Mouse (Mus musculus): ENCODE results near the gene Palld. TPM values are rescaled to one million over a fixed set of nuclear protein-coding genes. Genes with fewer than 3 reads are reported as not detected.

The Palld gene
- total and polyA plus RNA-seq, 3 experiments: 0.33 TPM; not detected in 2

GRCm38 (mm10) chr8:61558051-61558846 lies 344.2 kb downstream of the Palld start:
- no peaks in the 10 kb centered on the region for H3K36me3 ChIP-seq (replicated peaks)
- ATAC-seq (ENCODE audit: extremely low read depth, insufficient number of reproducible peaks, low FRiP score, poor library complexity, severe bottlenecking): no peak

GRCm38 (mm10) chr8:61557036-61557435 lies 345.5 kb downstream of the Palld start:
- H3K9me3 ChIP-seq (replicated peaks): no peaks in the 10 kb centered on the region
- no peak for ATAC-seq (ENCODE audit: extremely low read depth, insufficient number of reproducible peaks, low FRiP score, poor library complexity, severe bottlenecking)
- no peak for DNase-seq (ENCODE audit: low spot score)

More at GRCm38 (mm10) chr8:61558051-61558846, 344.2 kb downstream of the Palld start:
- DNase-seq (ENCODE audit: low spot score): no peak
- Histone ChIP-seq H3K4me3 (ENCODE audit: low read depth, low read length) (no peak overlapping the region), H3K4me1 (ENCODE audit: insufficient read depth, low read depth, low read length) (no peaks in the 10 kb centered on the region), H3K9me3 (replicated peaks) (no peaks in the 10 kb centered on the region), H3K27me3 (ENCODE audit: insufficient read depth, low read length) (peaks cover 7% of the 10 kb centered on the region; the same call in 1 of the 2 replicates)
- TF ChIP-seq POLR2AphosphoS5 (IDR thresholded peaks at IDR 0.05; ENCODE audit: insufficient replicate concordance, low read depth, low read length) (no peak), GATA1 (IDR thresholded peaks at IDR 0.05; ENCODE audit: borderline replicate concordance, low read length) (no peak), GATA2 (IDR thresholded peaks at IDR 0.05; ENCODE audit: borderline replicate concordance, low read depth, low read length) (no peak), CTCF (IDR thresholded peaks at IDR 0.05; ENCODE audit: low read depth, low read length) (no peak), TAL1 (conservative IDR thresholded peaks at IDR 0.05; ENCODE audit: low read depth, low read length) (no peak)

GRCm38 (mm10) chr8:61556219-61556618 lies 346.3 kb downstream of the Palld start:
- Histone ChIP-seq H3K36me3 (replicated peaks) (no peaks in the 10 kb centered on the region), H3K9me3 (replicated peaks) (no peaks in the 10 kb centered on the region), H3K4me3 (ENCODE audit: low read depth, low read length) (no peak overlapping the region), H3K27me3 (ENCODE audit: insufficient read depth, low read length) (peaks cover 11% of the 10 kb centered on the region; the same call in 1 of the 2 replicates), H3K4me1 (ENCODE audit: insufficient read depth, low read depth, low read length) (no peaks in the 10 kb centered on the region)
- no peak for DNase-seq (ENCODE audit: low spot score)
- TF ChIP-seq GATA2 (IDR thresholded peaks at IDR 0.05; ENCODE audit: borderline replicate concordance, low read depth, low read length): no peak
- no peak for TF ChIP-seq CTCF (IDR thresholded peaks at IDR 0.05; ENCODE audit: low read depth, low read length)
- no peak for TF ChIP-seq GATA1 (IDR thresholded peaks at IDR 0.05; ENCODE audit: borderline replicate concordance, low read length)
- no peak for TF ChIP-seq POLR2AphosphoS5 (IDR thresholded peaks at IDR 0.05; ENCODE audit: insufficient replicate concordance, low read depth, low read length)
- no peak for TF ChIP-seq TAL1 (conservative IDR thresholded peaks at IDR 0.05; ENCODE audit: low read depth, low read length)
- no peak for ATAC-seq (ENCODE audit: extremely low read depth, insufficient number of reproducible peaks, low FRiP score, poor library complexity, severe bottlenecking)

More at GRCm38 (mm10) chr8:61557036-61557435, 345.5 kb downstream of the Palld start:
- Histone ChIP-seq H3K36me3 (replicated peaks) (no peaks in the 10 kb centered on the region), H3K4me1 (ENCODE audit: insufficient read depth, low read depth, low read length) (no peaks in the 10 kb centered on the region), H3K4me3 (ENCODE audit: low read depth, low read length) (no peak overlapping the region), H3K27me3 (ENCODE audit: insufficient read depth, low read length) (peaks cover 11% of the 10 kb centered on the region; the same call in 1 of the 2 replicates)
- no peak for TF ChIP-seq GATA2 (IDR thresholded peaks at IDR 0.05; ENCODE audit: borderline replicate concordance, low read depth, low read length)

DNA sequence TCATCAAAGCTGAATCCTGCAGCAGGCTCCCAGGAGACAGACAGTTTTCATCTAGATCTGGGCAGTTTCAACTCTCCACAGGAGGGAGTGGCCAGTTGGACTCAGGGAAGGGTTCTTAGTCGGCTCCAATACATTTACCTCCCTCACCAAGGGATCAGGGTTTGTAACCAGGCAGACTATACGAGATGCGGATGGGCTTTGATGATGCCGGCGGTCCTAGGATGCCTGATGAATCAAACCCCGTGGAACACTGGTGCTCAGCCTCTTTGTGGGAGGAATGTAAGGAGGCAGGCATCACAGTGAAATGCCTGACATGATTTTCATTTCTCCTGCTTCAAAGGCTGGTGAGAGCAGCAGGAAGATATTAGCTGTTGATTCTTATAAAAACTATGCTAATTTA lies 347.1 kb downstream of the Palld start:
- no peaks in the 10 kb centered on the region for H3K9me3 ChIP-seq (replicated peaks)
- H3K27me3 ChIP-seq (ENCODE audit: insufficient read depth, low read length): peaks cover 8% of the 10 kb centered on the region; the same call in 1 of the 2 replicates
- DNase-seq (ENCODE audit: low spot score): no peak
- H3K4me1 ChIP-seq (ENCODE audit: insufficient read depth, low read depth, low read length): no peaks in the 10 kb centered on the region
- no peak for ATAC-seq (ENCODE audit: extremely low read depth, insufficient number of reproducible peaks, low FRiP score, poor library complexity, severe bottlenecking)
- TF ChIP-seq GATA2 (IDR thresholded peaks at IDR 0.05; ENCODE audit: borderline replicate concordance, low read depth, low read length): no peak
- H3K36me3 ChIP-seq (replicated peaks): no peaks in the 10 kb centered on the region
- no peak overlapping the region for H3K4me3 ChIP-seq (ENCODE audit: low read depth, low read length)

DNA sequence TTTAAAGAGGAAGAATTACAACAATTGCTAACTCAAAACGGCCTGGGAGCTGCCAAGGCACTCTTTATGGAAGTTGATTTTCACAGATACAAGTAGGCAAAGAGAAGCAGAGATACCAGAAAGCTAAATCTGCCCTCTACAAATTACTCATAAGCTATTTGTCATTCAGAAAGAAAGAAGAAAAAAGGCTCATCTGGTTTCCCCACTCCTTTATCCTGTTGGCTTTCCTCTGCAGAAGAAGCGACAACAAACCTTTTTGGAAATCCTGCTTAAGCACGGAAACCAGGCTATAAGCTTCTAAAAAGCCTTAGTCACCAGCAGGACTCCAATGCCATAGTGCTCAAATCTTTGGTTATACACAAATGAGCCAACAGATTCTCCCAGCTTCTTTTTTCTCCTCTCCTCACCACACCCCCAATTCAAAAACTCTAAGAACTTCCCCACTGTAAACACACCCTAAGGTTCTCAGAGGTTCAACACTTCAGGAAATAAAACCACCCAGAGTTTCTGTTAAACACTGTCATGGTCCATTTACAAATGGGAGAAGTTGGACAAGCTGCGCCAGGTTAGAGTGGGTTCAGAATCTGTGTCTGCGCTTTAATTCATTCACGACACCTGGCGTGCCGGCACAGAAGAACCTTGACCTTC lies 349.6 kb downstream of the Palld start:
- no peak overlapping the region for H3K4me3 ChIP-seq (ENCODE audit: low read depth, low read length)
- H3K27me3 ChIP-seq (ENCODE audit: insufficient read depth, low read length): peaks cover 5% of the 10 kb centered on the region; the same call in 1 of the 2 replicates
- DNase-seq (ENCODE audit: low spot score) (no peak), ATAC-seq (ENCODE audit: extremely low read depth, insufficient number of reproducible peaks, low FRiP score, poor library complexity, severe bottlenecking) (no peak)
- H3K4me1 ChIP-seq (ENCODE audit: insufficient read depth, low read depth, low read length): no peaks in the 10 kb centered on the region
- H3K9me3 ChIP-seq (replicated peaks): peaks cover 15% of the 10 kb centered on the region
- H3K36me3 ChIP-seq (replicated peaks): no peaks in the 10 kb centered on the region
- TF ChIP-seq POLR2AphosphoS5 (IDR thresholded peaks at IDR 0.05; ENCODE audit: insufficient replicate concordance, low read depth, low read length): no peak
- no peak for TF ChIP-seq GATA2 (IDR thresholded peaks at IDR 0.05; ENCODE audit: borderline replicate concordance, low read depth, low read length)
- TF ChIP-seq TAL1 (conservative IDR thresholded peaks at IDR 0.05; ENCODE audit: low read depth, low read length): no peak
- no peak for TF ChIP-seq CTCF (IDR thresholded peaks at IDR 0.05; ENCODE audit: low read depth, low read length)
- no peak for TF ChIP-seq GATA1 (IDR thresholded peaks at IDR 0.05; ENCODE audit: borderline replicate concordance, low read length)

GRCm38 (mm10) chr8:61552221-61552620 lies 350.3 kb downstream of the Palld start:
- TF ChIP-seq POLR2AphosphoS5 (IDR thresholded peaks at IDR 0.05; ENCODE audit: insufficient replicate concordance, low read depth, low read length) (no peak), GATA2 (IDR thresholded peaks at IDR 0.05; ENCODE audit: borderline replicate concordance, low read depth, low read length) (no peak), CTCF (IDR thresholded peaks at IDR 0.05; ENCODE audit: low read depth, low read length) (no peak), TAL1 (conservative IDR thresholded peaks at IDR 0.05; ENCODE audit: low read depth, low read length) (no peak), GATA1 (IDR thresholded peaks at IDR 0.05; ENCODE audit: borderline replicate concordance, low read length) (no peak)
- H3K27me3 ChIP-seq (ENCODE audit: insufficient read depth, low read length): peaks cover 4% of the 10 kb centered on the region; the same call in 1 of the 2 replicates
- H3K4me3 ChIP-seq (ENCODE audit: low read depth, low read length): no peak overlapping the region
- ATAC-seq (ENCODE audit: extremely low read depth, insufficient number of reproducible peaks, low FRiP score, poor library complexity, severe bottlenecking) (no peak), DNase-seq (ENCODE audit: low spot score) (no peak)
- H3K4me1 ChIP-seq (ENCODE audit: insufficient read depth, low read depth, low read length): no peaks in the 10 kb centered on the region
- peaks cover 15% of the 10 kb centered on the region for H3K9me3 ChIP-seq (replicated peaks)
- no peaks in the 10 kb centered on the region for H3K36me3 ChIP-seq (replicated peaks)
